Mouse (Mus musculus) C2C12 (cell line): ENCODE results near the gene Prss29. TPM values are rescaled to one million over a fixed set of nuclear protein-coding genes. Genes with fewer than 3 reads are reported as not detected.
A peak's percentile ranks its signal among the peaks of the same experiment; 100 is the strongest.

ENCODE experiments used
- H3K27me3 ChIP-seq: one replicate; pipeline ENCODE4 v1.6.1; 2011; ENCODE audit not compliant: control insufficient read depth, insufficient read depth, insufficient read length
- H3K36me3 ChIP-seq: one replicate; pipeline ENCODE4 v1.6.1; 2011; ENCODE audit not compliant: control insufficient read depth, insufficient read depth
- H3K4me3 ChIP-seq: one replicate; pipeline ENCODE4 v1.5.1; 2011; ENCODE audit warnings: mild to moderate bottlenecking, control low read depth; ENCODE audit not compliant: poor library complexity, insufficient read depth, severe bottlenecking
- H3K79me2 ChIP-seq: one replicate; pipeline ENCODE4 v1.6.1; 2011; ENCODE audit not compliant: control insufficient read depth, insufficient read depth
- H3K79me3 ChIP-seq: one replicate; pipeline ENCODE4 v1.6.1; 2011; ENCODE audit warnings: low read depth, control low read depth
- H3ac ChIP-seq: one replicate; pipeline ENCODE3; 2011; ENCODE audit warnings: low read depth; ENCODE audit not compliant: control insufficient read depth, insufficient read length
- CEBPB ChIP-seq: IDR thresholded peaks from one replicate; pipeline ENCODE4 v1.6.1; 2011; ENCODE audit warnings: low read depth, mild to moderate bottlenecking, control low read depth, moderate library complexity
- CTCF ChIP-seq: IDR thresholded peaks from one replicate; pipeline ENCODE4 v1.5.1; 2011; ENCODE audit not compliant: control insufficient read depth, insufficient read depth, insufficient read length
- FOSL1 ChIP-seq: IDR thresholded peaks from one replicate; pipeline ENCODE4 v1.8.0; 2011; ENCODE audit warnings: mild to moderate bottlenecking, low read length; ENCODE audit not compliant: poor library complexity, insufficient read depth, severe bottlenecking
- MAX ChIP-seq: IDR thresholded peaks from one replicate; pipeline ENCODE4 v1.6.1; 2011; ENCODE audit warnings: mild to moderate bottlenecking, control low read depth
- MYOD1 ChIP-seq: IDR thresholded peaks from one replicate; pipeline ENCODE4 v1.6.1; 2011; ENCODE audit warnings: low read depth; ENCODE audit not compliant: control insufficient read depth, insufficient read length
- MYOG ChIP-seq: IDR thresholded peaks from one replicate; pipeline ENCODE4 v1.6.1; 2011; ENCODE audit not compliant: control insufficient read depth, insufficient read length; ENCODE audit errors: extremely low read depth
- USF1 ChIP-seq: IDR thresholded peaks from one replicate; pipeline ENCODE4 v1.6.1; 2011; ENCODE audit warnings: low read depth, mild to moderate bottlenecking, control low read depth, moderate library complexity
- polyA plus RNA-seq: library from polyadenylated mRNA; unstranded; fragments of >200 nt; fragmentation: generic; extraction: Trizol; gene quantifications from one replicate; pipeline ENCODE4 v1.2.1, GENCODE M21; 2012; ENCODE audit warnings: missing spikeins

Prss29 gene
- polyA plus RNA-seq, 1 experiment = not detected

DNA sequence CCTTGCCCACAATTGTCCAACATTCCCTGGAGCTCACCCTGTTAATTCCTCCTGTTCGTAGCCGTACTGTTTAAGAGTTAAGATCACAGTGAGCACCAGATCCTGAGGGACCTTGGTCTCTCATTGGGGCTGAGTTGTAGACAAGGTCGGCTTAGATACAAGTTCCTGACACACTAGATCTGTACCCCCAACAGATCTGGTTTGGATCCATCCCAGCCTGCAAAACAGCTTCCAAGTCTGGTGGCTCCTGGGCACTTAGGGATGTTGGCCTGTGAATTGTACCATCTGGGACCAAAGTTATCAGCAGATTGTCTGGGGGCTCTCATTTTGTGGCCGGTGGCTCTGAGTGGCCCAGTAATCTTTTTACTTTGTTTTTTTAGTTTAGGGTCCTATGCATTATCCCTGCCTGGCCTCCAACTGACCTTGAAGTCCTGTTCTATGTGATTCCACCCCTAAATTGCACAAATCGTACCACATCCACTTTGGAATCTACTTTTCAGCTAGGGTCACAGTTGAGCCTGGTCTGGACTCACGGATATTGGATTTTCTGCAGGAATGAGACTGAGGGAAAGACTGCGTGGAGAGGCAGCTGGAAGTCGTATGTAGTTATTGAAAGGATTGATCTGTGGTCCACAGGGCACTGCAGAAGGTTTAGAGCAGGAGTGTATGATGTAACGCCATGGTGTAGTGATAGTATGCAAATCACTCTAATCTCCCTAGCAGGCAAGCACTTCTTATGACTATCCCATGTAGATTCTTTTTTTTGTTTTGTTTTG lies 43.7 kb upstream of the Prss29 start, which contains the start of gene Ube2i:
Ube2i (minus strand) TSS at position 52 of the 776 bp plus-strand sequence.
- H3K79me2 ChIP-seq = peaks cover 35% of the 10 kb centered on the region
- peak within 1 kb of the TSS; percentile 98 for H3ac ChIP-seq
- H3K27me3 ChIP-seq = peaks cover 21% of the 10 kb centered on the region
- H3K36me3 ChIP-seq = peaks cover 19% of the 10 kb centered on the region
- H3K79me3 ChIP-seq = peaks cover 33% of the 10 kb centered on the region
- peak within 1 kb of the TSS; percentile 99 for H3K4me3 ChIP-seq
- TF ChIP-seq CTCF = no peak
- no peak for TF ChIP-seq MYOD1
- TF ChIP-seq USF1 = no peak
- no peak for TF ChIP-seq FOSL1
- TF ChIP-seq MAX = no peak

GRCm38 (mm10) chr17:25275833-25276232 lies 42.6 kb upstream of the Prss29 start:
- TF ChIP-seq MYOD1 (no peak), FOSL1 (no peak), MYOG (no peak), CTCF (no peak), CEBPB (no peak), MAX (no peak), USF1 (no peak)
- Histone ChIP-seq H3K79me3 (peaks cover 23% of the 10 kb centered on the region), H3ac (no peak overlapping the region), H3K79me2 (peaks cover 24% of the 10 kb centered on the region), H3K4me3 (no peak overlapping the region), H3K27me3 (peaks cover 23% of the 10 kb centered on the region), H3K36me3 (peaks cover 9% of the 10 kb centered on the region)

DNA sequence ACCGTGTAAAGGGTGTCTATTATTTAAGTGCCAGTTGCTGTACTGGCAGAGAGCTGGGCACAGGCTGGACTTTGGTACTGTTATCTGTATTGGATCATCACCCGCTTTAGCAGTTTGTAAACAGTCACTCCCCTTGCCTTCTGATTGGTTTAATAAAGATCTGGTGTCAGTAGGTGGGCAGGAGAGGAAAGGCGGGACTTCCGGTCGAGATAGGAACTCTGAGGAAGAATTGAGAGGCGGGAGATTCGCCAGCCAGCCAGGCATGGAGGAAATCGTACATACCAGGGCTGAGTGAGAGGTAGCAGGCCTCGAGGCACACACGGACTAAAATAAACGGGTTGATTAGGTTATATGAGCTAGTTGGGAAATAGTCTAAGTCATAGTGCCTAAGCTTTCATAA lies 36.3 kb upstream of the Prss29 start:
- H3K79me2 ChIP-seq = no peaks in the 10 kb centered on the region

DNA sequence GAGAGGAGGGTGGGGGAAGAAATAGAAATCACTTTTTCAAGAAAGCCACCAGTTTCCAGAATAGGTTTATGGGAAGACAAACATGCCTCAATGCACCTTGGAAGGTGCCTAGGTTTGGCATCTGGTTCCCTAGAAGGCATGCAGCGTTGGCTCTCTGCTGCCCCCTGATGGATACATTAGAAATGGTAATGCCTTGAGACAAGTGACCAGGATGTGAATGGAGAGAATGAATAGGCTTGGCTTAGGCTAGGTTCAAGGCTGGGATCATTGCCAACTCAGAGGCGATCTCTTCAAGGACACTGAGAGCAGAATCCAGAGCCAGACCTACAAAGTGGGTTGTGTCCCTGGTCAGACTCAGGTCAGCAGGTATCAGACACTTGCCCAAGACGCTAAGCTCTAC lies 33.4 kb upstream of the Prss29 start:
- no peak for TF ChIP-seq USF1
- TF ChIP-seq MAX = no peak
- TF ChIP-seq CTCF = peak; percentile 60
- TF ChIP-seq MYOD1 = no peak
- no peak for TF ChIP-seq CEBPB
- no peak for TF ChIP-seq FOSL1
- TF ChIP-seq MYOG = no peak
- H3K27me3 ChIP-seq = no peaks in the 10 kb centered on the region
- no peak overlapping the region for H3K4me3 ChIP-seq
- no peaks in the 10 kb centered on the region for H3K79me3 ChIP-seq
- H3K79me2 ChIP-seq = no peaks in the 10 kb centered on the region
- H3K36me3 ChIP-seq = no peaks in the 10 kb centered on the region
- H3ac ChIP-seq = no peak overlapping the region

More for the DNA sequence above, 36.3 kb upstream of the Prss29 start:
- Histone ChIP-seq H3K79me3 (no peaks in the 10 kb centered on the region), H3K36me3 (no peaks in the 10 kb centered on the region), H3ac (no peak overlapping the region), H3K27me3 (peaks cover 14% of the 10 kb centered on the region), H3K4me3 (no peak overlapping the region)
- no peak for TF ChIP-seq MAX
- no peak for TF ChIP-seq MYOG
- TF ChIP-seq MYOD1 = no peak
- no peak for TF ChIP-seq FOSL1
- no peak for TF ChIP-seq USF1
- no peak for TF ChIP-seq CTCF
- TF ChIP-seq CEBPB = no peak

- TF ChIP-seq MYOD1 = no peak
- no peak for TF ChIP-seq MAX
- TF ChIP-seq FOSL1 = no peak
- no peak for TF ChIP-seq USF1
- TF ChIP-seq CEBPB = no peak
- TF ChIP-seq MYOG = no peak
- TF ChIP-seq CTCF = peak; percentile 89
- no peaks in the 10 kb centered on the region for H3K79me3 ChIP-seq
- no peaks in the 10 kb centered on the region for H3K36me3 ChIP-seq
- no peak overlapping the region for H3K4me3 ChIP-seq
- H3ac ChIP-seq = no peak overlapping the region
- H3K79me2 ChIP-seq = no peaks in the 10 kb centered on the region
- H3K27me3 ChIP-seq = peaks cover 15% of the 10 kb centered on the region
These were observed 29.6 kb upstream of the Prss29 start for GRCm38 (mm10) chr17:25288842-25289241.
